Mouse (Mus musculus) gastrocnemius, postnatal 4 days (tissue): ENCODE data around the gene Atp6v0d1. TPM values are rescaled to one million over a fixed set of nuclear protein-coding genes. Genes with fewer than 3 reads are reported as not detected.

ENCODE experiments used
- DNase-seq, 2 experiments: peaks; one replicate each; pipeline ENCODE4 v3.0.0; 2021 to 2022; ENCODE audit warnings: low spot score in 2 of 2, mixed read lengths in 2 of 2
- total RNA-seq, 2 experiments: library from RNA; stranded (reverse); gene quantifications; 2 replicates each; pipeline ENCODE4 v1.2.3; 2021

Atp6v0d1 gene
- total RNA-seq, 2 experiments from 2014 or later, result 71.8 to 71.9 TPM

- no peak for DNase-seq
These were observed 23.7 kb downstream of the Atp6v0d1 start for GRCm38 (mm10) chr8:105542032-105542656.

- no peak for DNase-seq
These were observed 26.9 kb downstream of the Atp6v0d1 start for GRCm38 (mm10) chr8:105538940-105539339.

GRCm38 (mm10) chr8:105537011-105537677 is 28.7 kb downstream of the Atp6v0d1 start:
- peak in 1 of 2 experiments; percentile 57 for DNase-seq

- DNase-seq, result peak in 1 of 2 experiments; percentile 57
These were observed 29.3 kb downstream of the Atp6v0d1 start for GRCm38 (mm10) chr8:105536546-105536945.

- DNase-seq, result peak; percentile 58 to 79
These were observed 31.9 kb downstream of the Atp6v0d1 start for GRCm38 (mm10) chr8:105533892-105534329.

- peak in 1 of 2 experiments; percentile 50 for DNase-seq
These were observed 32.4 kb downstream of the Atp6v0d1 start for GRCm38 (mm10) chr8:105533439-105533838.

GRCm38 (mm10) chr8:105531774-105532173 is 34.1 kb downstream of the Atp6v0d1 start:
- DNase-seq, result peak; percentile 54 to 72

GRCm38 (mm10) chr8:105529271-105529670 is 36.6 kb downstream of the Atp6v0d1 start:
- DNase-seq, result no peak

- DNase-seq, result no peak
These were observed 37.6 kb downstream of the Atp6v0d1 start for GRCm38 (mm10) chr8:105528206-105528605.

- DNase-seq, result peak in 1 of 2 experiments; percentile 56
These were observed 38.7 kb downstream of the Atp6v0d1 start for GRCm38 (mm10) chr8:105527110-105527509.

GRCm38 (mm10) chr8:105522890-105523289 is 43.0 kb downstream of the Atp6v0d1 start:
- DNase-seq, result no peak

- DNase-seq, result no peak
These were observed 43.7 kb downstream of the Atp6v0d1 start for GRCm38 (mm10) chr8:105521995-105522769.

GRCm38 (mm10) chr8:105521061-105521460 is 44.8 kb downstream of the Atp6v0d1 start:
- no peak for DNase-seq

GRCm38 (mm10) chr8:105520521-105520920 is 45.3 kb downstream of the Atp6v0d1 start:
- no peak for DNase-seq

- DNase-seq, result no peak
These were observed 46.3 kb downstream of the Atp6v0d1 start for GRCm38 (mm10) chr8:105519591-105519990.

- peak; percentile 51 to 72 for DNase-seq
These were observed 47.2 kb downstream of the Atp6v0d1 start, which contains the start of gene Hsd11b2 for GRCm38 (mm10) chr8:105518436-105519313. Gene Hsd11b2 (plus strand): TSS chr8:105518755.

GRCm38 (mm10) chr8:105517346-105517745 is 48.5 kb downstream of the Atp6v0d1 start:
- no peak for DNase-seq

- peak in 1 of 2 experiments; percentile 78 for DNase-seq
These were observed 49.7 kb downstream of the Atp6v0d1 start for GRCm38 (mm10) chr8:105516018-105516645.

GRCm38 (mm10) chr8:105514656-105515055 is 51.2 kb downstream of the Atp6v0d1 start:
- DNase-seq, result peak in 1 of 2 experiments; percentile 68

- DNase-seq, result no peak
These were observed 51.7 kb downstream of the Atp6v0d1 start for GRCm38 (mm10) chr8:105514194-105514593.
